Mouse (Mus musculus): ENCODE measurements around the gene E030030I06Rik. TPM values are rescaled to one million over a fixed set of nuclear protein-coding genes. Genes with fewer than 3 reads are reported as not detected.
"Not testable (repeated sequence)": the region's sequence is repeated elsewhere in the genome, so short reads cannot be mapped to it uniquely, and the experiment has no call there.

The E030030I06Rik gene
- total RNA-seq (2014; fragmentation: Nextera tagmentation) (4.2 TPM in 1 of 2 replicates, not detected in the other), total RNA-seq (2017) (2.6 and 3.5 TPM in 2 replicates), polyA plus RNA-seq (2012) (0.34 and 0.40 TPM in 2 replicates)

GRCm38 (mm10) chr10:22149073-22149690 lies at the start of gene E030030I06Rik:
TSS of gene E030030I06Rik (minus strand) at chr10:22149270.
- no peaks in the 10 kb centered on the region for H3K4me1 ChIP-seq (ENCODE audit: insufficient read depth, low read depth, low read length)
- DNase-seq (ENCODE audit: low spot score) (peak; percentile 23), ATAC-seq (ENCODE audit: extremely low read depth, insufficient number of reproducible peaks, low FRiP score, poor library complexity, severe bottlenecking) (peak; percentile 34; the same call in 1 of the 2 replicates)
- H3K36me3 ChIP-seq (replicated peaks) = no peaks in the 10 kb centered on the region
- TF ChIP-seq CTCF (IDR thresholded peaks at IDR 0.05; ENCODE audit: low read depth, low read length) (no peak), TAL1 (conservative IDR thresholded peaks at IDR 0.05; ENCODE audit: low read depth, low read length) (no peak), GATA1 (IDR thresholded peaks at IDR 0.05; ENCODE audit: borderline replicate concordance, low read length) (no peak), GATA2 (IDR thresholded peaks at IDR 0.05; ENCODE audit: borderline replicate concordance, low read depth, low read length) (no peak), POLR2AphosphoS5 (IDR thresholded peaks at IDR 0.05; ENCODE audit: insufficient replicate concordance, low read depth, low read length) (no peak)
- peaks cover 4% of the 10 kb centered on the region; the same call in 1 of the 2 replicates for H3K9me3 ChIP-seq (replicated peaks)
- H3K27me3 ChIP-seq (ENCODE audit: insufficient read depth, low read length) = no peaks in the 10 kb centered on the region
- peak within 1 kb of the TSS; percentile 67 for H3K4me3 ChIP-seq (ENCODE audit: low read depth, low read length)

- not testable (repeated sequence) for H3K9me3 ChIP-seq (replicated peaks); H3K36me3 ChIP-seq (replicated peaks); H3K4me1 ChIP-seq (ENCODE audit: insufficient read depth, low read depth, low read length); ATAC-seq (ENCODE audit: extremely low read depth, insufficient number of reproducible peaks, low FRiP score, poor library complexity, severe bottlenecking); H3K4me3 ChIP-seq (ENCODE audit: low read depth, low read length); DNase-seq (ENCODE audit: low spot score); H3K27me3 ChIP-seq (ENCODE audit: insufficient read depth, low read length)
These were observed 42.0 kb upstream of the E030030I06Rik start for GRCm38 (mm10) chr10:22191035-22191434.

- not testable (repeated sequence) for H3K4me3 ChIP-seq (ENCODE audit: low read depth, low read length); H3K27me3 ChIP-seq (ENCODE audit: insufficient read depth, low read length); H3K36me3 ChIP-seq (replicated peaks); H3K9me3 ChIP-seq (replicated peaks); DNase-seq (ENCODE audit: low spot score); ATAC-seq (ENCODE audit: extremely low read depth, insufficient number of reproducible peaks, low FRiP score, poor library complexity, severe bottlenecking); H3K4me1 ChIP-seq (ENCODE audit: insufficient read depth, low read depth, low read length)
These were observed 27.4 kb upstream of the E030030I06Rik start for GRCm38 (mm10) chr10:22176515-22176914.

GRCm38 (mm10) chr10:22174190-22174487 lies 25.1 kb upstream of the E030030I06Rik start:
- ATAC-seq (ENCODE audit: extremely low read depth, insufficient number of reproducible peaks, low FRiP score, poor library complexity, severe bottlenecking); H3K36me3 ChIP-seq (replicated peaks); H3K4me3 ChIP-seq (ENCODE audit: low read depth, low read length); H3K9me3 ChIP-seq (replicated peaks); DNase-seq (ENCODE audit: low spot score); H3K4me1 ChIP-seq (ENCODE audit: insufficient read depth, low read depth, low read length); H3K27me3 ChIP-seq (ENCODE audit: insufficient read depth, low read length): not testable (repeated sequence)

GRCm38 (mm10) chr10:22173335-22174189 lies 24.5 kb upstream of the E030030I06Rik start:
- not testable (repeated sequence) for H3K27me3 ChIP-seq (ENCODE audit: insufficient read depth, low read length); H3K4me1 ChIP-seq (ENCODE audit: insufficient read depth, low read depth, low read length); H3K9me3 ChIP-seq (replicated peaks); H3K4me3 ChIP-seq (ENCODE audit: low read depth, low read length); DNase-seq (ENCODE audit: low spot score); H3K36me3 ChIP-seq (replicated peaks); ATAC-seq (ENCODE audit: extremely low read depth, insufficient number of reproducible peaks, low FRiP score, poor library complexity, severe bottlenecking)

GRCm38 (mm10) chr10:22172431-22173334 lies 23.6 kb upstream of the E030030I06Rik start:
- not testable (repeated sequence) for ATAC-seq (ENCODE audit: extremely low read depth, insufficient number of reproducible peaks, low FRiP score, poor library complexity, severe bottlenecking); H3K9me3 ChIP-seq (replicated peaks); H3K4me3 ChIP-seq (ENCODE audit: low read depth, low read length); H3K27me3 ChIP-seq (ENCODE audit: insufficient read depth, low read length); H3K36me3 ChIP-seq (replicated peaks); H3K4me1 ChIP-seq (ENCODE audit: insufficient read depth, low read depth, low read length); DNase-seq (ENCODE audit: low spot score)

- not testable (repeated sequence) for H3K4me3 ChIP-seq (ENCODE audit: low read depth, low read length); H3K36me3 ChIP-seq (replicated peaks); H3K4me1 ChIP-seq (ENCODE audit: insufficient read depth, low read depth, low read length); ATAC-seq (ENCODE audit: extremely low read depth, insufficient number of reproducible peaks, low FRiP score, poor library complexity, severe bottlenecking); DNase-seq (ENCODE audit: low spot score); H3K9me3 ChIP-seq (replicated peaks); H3K27me3 ChIP-seq (ENCODE audit: insufficient read depth, low read length)
These were observed 20.0 kb upstream of the E030030I06Rik start for GRCm38 (mm10) chr10:22169116-22169515.

GRCm38 (mm10) chr10:22167061-22167460 lies 18.0 kb upstream of the E030030I06Rik start:
- not testable (repeated sequence) for DNase-seq (ENCODE audit: low spot score); H3K9me3 ChIP-seq (replicated peaks); H3K4me1 ChIP-seq (ENCODE audit: insufficient read depth, low read depth, low read length); H3K36me3 ChIP-seq (replicated peaks); H3K4me3 ChIP-seq (ENCODE audit: low read depth, low read length); ATAC-seq (ENCODE audit: extremely low read depth, insufficient number of reproducible peaks, low FRiP score, poor library complexity, severe bottlenecking); H3K27me3 ChIP-seq (ENCODE audit: insufficient read depth, low read length)

GRCm38 (mm10) chr10:22166025-22166424 lies 17.0 kb upstream of the E030030I06Rik start:
- H3K27me3 ChIP-seq (ENCODE audit: insufficient read depth, low read length); H3K9me3 ChIP-seq (replicated peaks); H3K4me1 ChIP-seq (ENCODE audit: insufficient read depth, low read depth, low read length); DNase-seq (ENCODE audit: low spot score); H3K4me3 ChIP-seq (ENCODE audit: low read depth, low read length); ATAC-seq (ENCODE audit: extremely low read depth, insufficient number of reproducible peaks, low FRiP score, poor library complexity, severe bottlenecking); H3K36me3 ChIP-seq (replicated peaks): not testable (repeated sequence)

GRCm38 (mm10) chr10:22165328-22166003 lies 16.4 kb upstream of the E030030I06Rik start:
- H3K9me3 ChIP-seq (replicated peaks); DNase-seq (ENCODE audit: low spot score); H3K4me1 ChIP-seq (ENCODE audit: insufficient read depth, low read depth, low read length); H3K27me3 ChIP-seq (ENCODE audit: insufficient read depth, low read length); ATAC-seq (ENCODE audit: extremely low read depth, insufficient number of reproducible peaks, low FRiP score, poor library complexity, severe bottlenecking); H3K4me3 ChIP-seq (ENCODE audit: low read depth, low read length); H3K36me3 ChIP-seq (replicated peaks): not testable (repeated sequence)
